ENCODE assay signal across 22 mouse cellular contexts in the genomic region with DNA sequence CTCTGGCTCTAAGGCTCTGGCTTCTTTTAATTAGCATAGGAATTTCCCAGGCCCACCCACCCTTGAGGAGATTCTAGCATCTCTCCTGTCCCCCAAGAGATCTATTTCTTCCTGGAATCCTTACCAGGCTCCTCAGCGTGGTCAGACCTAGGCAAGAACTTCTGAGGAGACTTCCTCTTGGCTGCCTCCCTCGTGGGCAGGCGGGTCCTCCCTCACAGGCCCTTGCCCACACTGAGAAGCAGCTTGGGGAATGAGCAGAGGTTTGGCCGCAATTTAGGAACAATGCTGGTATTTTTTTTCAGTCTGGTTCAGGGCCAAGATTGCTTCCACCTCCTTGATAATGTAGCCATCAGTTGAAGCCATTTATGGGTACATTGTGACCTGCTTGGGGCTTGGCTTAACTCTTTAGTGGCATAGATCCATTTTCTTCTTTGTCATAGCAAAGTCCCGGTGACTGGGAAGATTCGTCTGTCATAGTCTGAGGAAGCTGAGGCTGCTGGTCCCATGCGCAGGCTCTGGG.
DNase-seq lines count a peak whose midpoint lies in the region; ATAC-seq and TF ChIP-seq lines count a peak whose summit lies in the region.
"Had no signal": no experiment of that assay in that cellular context is flagged by ENCODE, and none has a peak within 500 bp of the region (broad histone marks: within the 10 kb centered on the region; RNA-seq: fewer than 3 reads in every experiment).

No protein-coding gene starts in this region.

- no peaks in the 10 kb centered on the region for H3K36me3 ChIP-seq in kidney, adult 2 months (ENCODE audit: control insufficient read depth, insufficient read depth, low read length)
- H3K36me3 ChIP-seq in kidney, embryonic 15.5 days, result no peaks in the 10 kb centered on the region
- H3K36me3 ChIP-seq: heart, embryonic 13.5 days; limb, embryonic 13.5 days; liver, embryonic 12.5 days; midbrain, embryonic 15.5 days; neural tube, embryonic 13.5 days had no signal

- no peak for ATAC-seq in kidney, embryonic 15.5 days (replicated peaks; ENCODE audit: low FRiP score)
- ATAC-seq: CD4-positive, CD25-positive, alpha-beta regulatory T cell, adult 4 months; forebrain, postnatal 0 days; inflammation-experienced regulatory T-cells, adult 6 months; liver, embryonic 12.5 days; midbrain, embryonic 15.5 days had no signal

- H3K4me2 ChIP-seq in kidney, embryonic 15.5 days, result no peak overlapping the region
- H3K4me2 ChIP-seq: heart, embryonic 13.5 days; hindbrain, embryonic 14.5 days; limb, embryonic 13.5 days; liver, embryonic 12.5 days; midbrain, embryonic 15.5 days; neural tube, embryonic 13.5 days had no signal

- no peak overlapping the region for H3K9ac ChIP-seq in kidney, embryonic 15.5 days
- H3K9ac ChIP-seq: forebrain, postnatal 0 days; heart, embryonic 13.5 days; hindbrain, embryonic 14.5 days; limb, embryonic 13.5 days; liver, embryonic 12.5 days; midbrain, embryonic 15.5 days; neural tube, embryonic 13.5 days had no signal

- no peaks in the 10 kb centered on the region for H3K27me3 ChIP-seq in kidney, adult 2 months (replicated peaks; ENCODE audit: control insufficient read depth, insufficient read depth, low read length)
- H3K27me3 ChIP-seq in kidney, embryonic 15.5 days, result no peaks in the 10 kb centered on the region
- H3K27me3 ChIP-seq: heart, embryonic 13.5 days; limb, embryonic 13.5 days; liver, embryonic 12.5 days; midbrain, embryonic 15.5 days; neural tube, embryonic 13.5 days had no signal

- no peak overlapping the region for H3K4me3 ChIP-seq in gastrocnemius, adult 2 months
- no peak overlapping the region for H3K4me3 ChIP-seq in kidney, adult 2 months (ENCODE audit: insufficient read depth, low read depth, low read length)
- no peak overlapping the region for H3K4me3 ChIP-seq in kidney, embryonic 15.5 days (replicated peaks)
- H3K4me3 ChIP-seq: heart, embryonic 13.5 days; limb, embryonic 13.5 days; liver, embryonic 12.5 days; midbrain, embryonic 15.5 days; myocyte; neural tube, embryonic 13.5 days had no signal

- no peak for TF ChIP-seq CTCF in gastrocnemius, adult 2 months (IDR thresholded peaks at IDR 0.05)
- no peak for TF ChIP-seq CTCF in kidney, adult 2 months (conservative IDR thresholded peaks at IDR 0.05; ENCODE audit: insufficient read depth, insufficient read length, low read depth, low read length)

- no peak for DNase-seq in gastrocnemius, adult 2 months
- no peak for DNase-seq in gastrocnemius, postnatal 36 days
- peak; percentile 57 for DNase-seq in kidney, adult 2 months
- peak; percentile 11 for DNase-seq in ovary, postnatal 36 days (ENCODE audit: low spot score)
- DNase-seq in ovary, postnatal 10 days (ENCODE audit: low spot score), result no peak
- DNase-seq in left cerebral cortex, postnatal 36 days (ENCODE audit: low spot score in 2 of 2), result no peak
- DNase-seq: cerebellum, adult 11-12 months; cerebellum, postnatal 10 days; forebrain, postnatal 0 days; heart, postnatal 14 days; lung, adult 18-20 months had no signal

- 55% methylated on average over 7 of the region's 7 CpGs for WGBS in kidney, adult 2 months
- WGBS in kidney, embryonic 15.5 days, result 59% methylated on average over 7 of the region's 7 CpGs

- H3K27ac ChIP-seq in gastrocnemius, adult 2 months, result peak overlapping the region; percentile 53
- no peak overlapping the region for H3K27ac ChIP-seq in kidney, adult 2 months (ENCODE audit: insufficient read depth, low read depth, low read length)
- no peak overlapping the region for H3K27ac ChIP-seq in kidney, embryonic 15.5 days
- H3K27ac ChIP-seq: heart, embryonic 13.5 days; hindbrain, embryonic 14.5 days; kidney, postnatal 0 days; limb, embryonic 13.5 days; liver, embryonic 12.5 days; midbrain, embryonic 15.5 days; neural tube, embryonic 13.5 days had no signal

- no peaks in the 10 kb centered on the region for H3K9me3 ChIP-seq in kidney, embryonic 15.5 days (replicated peaks)
- H3K9me3 ChIP-seq: limb, embryonic 13.5 days; liver, embryonic 12.5 days; midbrain, embryonic 15.5 days; neural tube, embryonic 13.5 days had no signal

- H3K4me1 ChIP-seq in kidney, adult 2 months (ENCODE audit: control insufficient read depth, insufficient read depth, low read length), result no peaks in the 10 kb centered on the region
- peaks cover 2% of the 10 kb centered on the region; the same call in 1 of the 2 replicates for H3K4me1 ChIP-seq in kidney, embryonic 15.5 days
- H3K4me1 ChIP-seq: heart, embryonic 13.5 days; limb, embryonic 13.5 days; liver, embryonic 12.5 days; midbrain, embryonic 15.5 days had no signal

- TF ChIP-seq POLR2A in kidney, adult 2 months (IDR thresholded peaks at IDR 0.05; ENCODE audit: low read depth, low read length), result no peak

- intact Hi-C loops in gastrocnemius, adult 2 months (cut with DNase I), result no loop called here
- intact Hi-C loops in gastrocnemius, postnatal 36 days (cut with DNase I), result no loop called here
- intact Hi-C loops in left cerebral cortex, postnatal 36 days (cut with DNase I), result no loop called here

Comparison
In these comparisons a context has a peak if more than half of its experiments do, and no peak if none do; other contexts are left out.
1. DNase-seq: peak in kidney, adult 2 months (single experiment) and ovary, postnatal 36 days (single experiment); none in gastrocnemius, adult 2 months (single experiment), gastrocnemius, postnatal 36 days (0 of 2), ovary, postnatal 10 days (single experiment) and left cerebral cortex, postnatal 36 days (0 of 2).